Mouse (Mus musculus) liver, embryonic 16.5 days (tissue): ENCODE results near the gene Ndufv1. TPM values are rescaled to one million over a fixed set of nuclear protein-coding genes. Genes with fewer than 3 reads are reported as not detected.

ENCODE experiments used
- ATAC-seq: fragments of 200-750 bp; cut with Nextera tagmentation; 2 replicates; pipeline ENCODE4 v1.8.0; 2017; ENCODE audit warnings: low read depth, mild to moderate bottlenecking, moderate number of reproducible peaks, moderate library complexity
- H3K27ac ChIP-seq: fragments of 300-500 bp; sonication (generic); 2 replicates; pipeline ENCODE4 v1.5.1; 2014; ENCODE audit warnings: mild to moderate bottlenecking, low read length
- H3K27me3 ChIP-seq: fragments of 300-500 bp; sonication (generic); 2 replicates; pipeline ENCODE4 v1.6.1; 2014; ENCODE audit warnings: low read depth, low read length, mixed read lengths; ENCODE audit not compliant: control insufficient read depth, insufficient read depth
- H3K36me3 ChIP-seq: fragments of 300-500 bp; sonication (generic); 2 replicates; pipeline ENCODE4 v1.6.1; 2014; ENCODE audit warnings: mild to moderate bottlenecking; ENCODE audit not compliant: control insufficient read depth, insufficient read depth
- H3K4me1 ChIP-seq: fragments of 300-500 bp; sonication (generic); 2 replicates; pipeline ENCODE4 v1.6.1; 2014; ENCODE audit warnings: low read depth, low read length, mixed read lengths; ENCODE audit not compliant: control insufficient read depth
- H3K4me2 ChIP-seq: fragments of 300-500 bp; sonication (generic); 2 replicates; pipeline ENCODE4 v1.6.1; 2014; ENCODE audit warnings: low read depth, low read length, mixed read lengths
- H3K4me3 ChIP-seq: fragments of 300-500 bp; sonication (generic); 2 replicates; pipeline ENCODE4 v1.5.1; 2014; ENCODE audit warnings: low read depth, mild to moderate bottlenecking, low read length
- H3K9ac ChIP-seq: fragments of 300-500 bp; sonication (generic); 2 replicates; pipeline ENCODE4 v1.6.1; 2014; ENCODE audit warnings: low read depth, low read length
- H3K9me3 ChIP-seq: fragments of 300-500 bp; sonication (generic); replicated peaks from 2 replicates; pipeline ENCODE4 v1.6.1; 2016; ENCODE audit warnings: low read length; ENCODE audit not compliant: control insufficient read depth
- WGBS: fragments of 180-500 bp; shearing (Covaris S2); extraction: QIAGEN DNeasy Blood & Tissue Kit; methylation state at CpG from one replicate; pipeline ENCODE4 v1.1.7; 2014; ENCODE audit not compliant: insufficient replicate concordance; 5-methylcytosine and 5-hydroxymethylcytosine counted together
- polyA plus RNA-seq: library from polyadenylated mRNA; unstranded; fragments of >200 nt; fragmentation: Nextera tagmentation; extraction: Ambion mirVana; gene quantifications from 2 replicates; pipeline ENCODE4 v1.2.1, GENCODE M21; 2015

Ndufv1 gene
- polyA plus RNA-seq, 1 experiment from 2014 or later: 145 TPM

- no peak overlapping the region for H3K9ac ChIP-seq
- H3K36me3 ChIP-seq: peaks cover 10% of the 10 kb centered on the region; the same call in 1 of the 2 replicates
- H3K4me1 ChIP-seq: peaks cover 17% of the 10 kb centered on the region
- H3K27ac ChIP-seq: no peak overlapping the region
- no peak overlapping the region for H3K4me2 ChIP-seq
- no peaks in the 10 kb centered on the region for H3K27me3 ChIP-seq
- H3K9me3 ChIP-seq: no peaks in the 10 kb centered on the region
- no peak for ATAC-seq
- WGBS: 79% methylated on average over 5 of the region's 5 CpGs
- no peak overlapping the region for H3K4me3 ChIP-seq
These were observed 10.9 kb downstream of the Ndufv1 start for GRCm38 (mm10) chr19:4001752-4002151.

- peaks cover 2% of the 10 kb centered on the region; the same call in 1 of the 2 replicates for H3K36me3 ChIP-seq
- peak overlapping the region; percentile 88 for H3K4me3 ChIP-seq
- no peaks in the 10 kb centered on the region for H3K27me3 ChIP-seq
- H3K27ac ChIP-seq: peak overlapping the region; percentile 98
- H3K4me2 ChIP-seq: peak overlapping the region; percentile 98
- no peaks in the 10 kb centered on the region for H3K9me3 ChIP-seq
- H3K4me1 ChIP-seq: peaks cover 17% of the 10 kb centered on the region
- no peak for ATAC-seq
- WGBS: 20% methylated on average over 17 of the region's 17 CpGs
- peak overlapping the region; percentile 89 for H3K9ac ChIP-seq
These were observed 11.6 kb downstream of the Ndufv1 start for GRCm38 (mm10) chr19:4000949-4001525.

- peak; percentile 88 for ATAC-seq
- Histone ChIP-seq H3K9ac (peak within 1 kb of the TSS; percentile 89), H3K4me1 (peaks cover 17% of the 10 kb centered on the region), H3K4me3 (peak within 1 kb of the TSS; percentile 88), H3K27ac (peak within 1 kb of the TSS; percentile 98), H3K9me3 (no peaks in the 10 kb centered on the region), H3K4me2 (peak within 1 kb of the TSS; percentile 98), H3K36me3 (no peaks in the 10 kb centered on the region), H3K27me3 (no peaks in the 10 kb centered on the region)
- WGBS: under 1% methylated on average over 64 of the region's 64 CpGs
These were observed 12.3 kb downstream of the Ndufv1 start, which contains the start of the genes Nudt8 and Gm49405 for GRCm38 (mm10) chr19:4000119-4000900. TSS of gene Nudt8 (plus strand) at chr19:4000580. TSS of gene Gm49405 (plus strand) at chr19:4000626.

GRCm38 (mm10) chr19:3999121-3999730, 13.4 kb downstream of the Ndufv1 start:
- Histone ChIP-seq H3K9me3 (no peaks in the 10 kb centered on the region), H3K4me3 (no peak overlapping the region)
- WGBS: 62% methylated on average over 9 of the region's 9 CpGs

GRCm38 (mm10) chr19:3998335-3998734, 14.3 kb downstream of the Ndufv1 start:
- no peak for ATAC-seq
- no peaks in the 10 kb centered on the region for H3K9me3 ChIP-seq
- no peak overlapping the region for H3K27ac ChIP-seq
- 71% methylated on average over 8 of the region's 8 CpGs for WGBS
- H3K4me1 ChIP-seq: peaks cover 17% of the 10 kb centered on the region
- no peaks in the 10 kb centered on the region for H3K27me3 ChIP-seq
- H3K36me3 ChIP-seq: no peaks in the 10 kb centered on the region
- H3K9ac ChIP-seq: no peak overlapping the region
- no peak overlapping the region for H3K4me3 ChIP-seq
- H3K4me2 ChIP-seq: no peak overlapping the region

More at GRCm38 (mm10) chr19:3999121-3999730, 13.4 kb downstream of the Ndufv1 start:
- no peaks in the 10 kb centered on the region for H3K36me3 ChIP-seq
- H3K4me1 ChIP-seq: peaks cover 17% of the 10 kb centered on the region
- 0 out of 2 replicates have a peak overlapping the region, but pooled peaks have one; percentile 21 for H3K27ac ChIP-seq
- peak overlapping the region; percentile 98 for H3K4me2 ChIP-seq
- no peak overlapping the region for H3K9ac ChIP-seq
- no peaks in the 10 kb centered on the region for H3K27me3 ChIP-seq
- ATAC-seq: no peak

GRCm38 (mm10) chr19:3997231-3997630, 15.4 kb downstream of the Ndufv1 start:
- WGBS: 56% methylated on average over 8 of the region's 8 CpGs
- H3K4me1 ChIP-seq: peaks cover 17% of the 10 kb centered on the region
- no peak overlapping the region for H3K4me3 ChIP-seq
- H3K4me2 ChIP-seq: no peak overlapping the region
- H3K27me3 ChIP-seq: no peaks in the 10 kb centered on the region
- H3K9me3 ChIP-seq: no peaks in the 10 kb centered on the region
- H3K27ac ChIP-seq: no peak overlapping the region
- no peak overlapping the region for H3K9ac ChIP-seq
- no peaks in the 10 kb centered on the region for H3K36me3 ChIP-seq
- ATAC-seq: no peak

- Histone ChIP-seq H3K4me1 (peaks cover 17% of the 10 kb centered on the region), H3K9me3 (no peaks in the 10 kb centered on the region), H3K36me3 (no peaks in the 10 kb centered on the region), H3K27ac (no peak overlapping the region), H3K9ac (no peak overlapping the region), H3K4me2 (no peak overlapping the region), H3K27me3 (no peaks in the 10 kb centered on the region), H3K4me3 (no peak overlapping the region)
- 65% methylated on average over 8 of the region's 8 CpGs for WGBS
- ATAC-seq: no peak
These were observed 15.9 kb downstream of the Ndufv1 start for GRCm38 (mm10) chr19:3996747-3997146.

GRCm38 (mm10) chr19:3996106-3996505, 16.5 kb downstream of the Ndufv1 start:
- no peaks in the 10 kb centered on the region for H3K27me3 ChIP-seq
- H3K4me1 ChIP-seq: peaks cover 12% of the 10 kb centered on the region
- no peak overlapping the region for H3K27ac ChIP-seq
- H3K9me3 ChIP-seq: no peaks in the 10 kb centered on the region
- no peak overlapping the region for H3K4me3 ChIP-seq
- ATAC-seq: no peak
- H3K9ac ChIP-seq: no peak overlapping the region
- H3K4me2 ChIP-seq: no peak overlapping the region
- 52% methylated on average over 7 of the region's 7 CpGs for WGBS
- H3K36me3 ChIP-seq: no peaks in the 10 kb centered on the region
